16 mouse cellular contexts compared by ENCODE assay signal in genomic region chr3:106510669-106511068, GRCm38 (mm10).
"Had no signal": no experiment of that assay in that cellular context is flagged by ENCODE, and none has a peak within 500 bp of the region (broad histone marks: within the 10 kb centered on the region; RNA-seq: fewer than 3 reads in every experiment).

No protein-coding gene starts in this region.

- H3K9me3 ChIP-seq: neural tube, embryonic 13.5 days; neural tube, embryonic 15.5 days; stomach, embryonic 15.5 days had no signal

- DNase-seq: retina, postnatal 1 day; right cerebral cortex, adult 18-20 months; right cerebral cortex, postnatal 14 days; right cerebral cortex, postnatal 25 days; right cerebral cortex, postnatal 4 days; spleen, adult 18-20 months; thymus, adult 18-20 months; thymus, adult 2 months; thymus, postnatal 14 days; thymus, postnatal 25 days; thymus, postnatal 36 days; thymus, postnatal 4 days had no signal

- H3K36me3 ChIP-seq: neural tube, embryonic 13.5 days; stomach, embryonic 15.5 days had no signal

- H3K27me3 ChIP-seq: neural tube, embryonic 13.5 days; neural tube, embryonic 15.5 days; stomach, embryonic 15.5 days had no signal

- H3K4me2 ChIP-seq: neural tube, embryonic 13.5 days; neural tube, embryonic 15.5 days; stomach, embryonic 15.5 days had no signal

- H3K4me3 ChIP-seq: neural tube, embryonic 13.5 days; neural tube, embryonic 15.5 days; stomach, embryonic 15.5 days had no signal

- H3K9ac ChIP-seq: neural tube, embryonic 13.5 days; neural tube, embryonic 15.5 days; stomach, embryonic 15.5 days had no signal

- H3K27ac ChIP-seq: neural tube, embryonic 13.5 days; neural tube, embryonic 15.5 days; stomach, embryonic 15.5 days; stomach, postnatal 0 days had no signal

- H3K4me1 ChIP-seq: neural tube, embryonic 13.5 days; neural tube, embryonic 15.5 days; stomach, embryonic 15.5 days had no signal
